Mouse (Mus musculus): Measurements from ENCODE around the gene Dqx1. TPM values are rescaled to one million over a fixed set of nuclear protein-coding genes. Genes with fewer than 3 reads are reported as not detected.
A peak's percentile ranks its signal among the peaks of the same experiment; 100 is the strongest.

Dqx1 gene
- polyA plus RNA-seq, 1 experiment, result 4.9 TPM

GRCm38 (mm10) chr6:83107566-83108400 is 50.1 kb downstream of the Dqx1 start:
- no peak for DNase-seq (ENCODE audit: low spot score)

- DNase-seq (ENCODE audit: low spot score), result peak; percentile 80
These were observed 51.4 kb downstream of the Dqx1 start, which contains the start of gene Mrpl53 for GRCm38 (mm10) chr6:83108762-83109668. Gene Mrpl53, plus strand, starts transcription at chr6:83109040.

DNA sequence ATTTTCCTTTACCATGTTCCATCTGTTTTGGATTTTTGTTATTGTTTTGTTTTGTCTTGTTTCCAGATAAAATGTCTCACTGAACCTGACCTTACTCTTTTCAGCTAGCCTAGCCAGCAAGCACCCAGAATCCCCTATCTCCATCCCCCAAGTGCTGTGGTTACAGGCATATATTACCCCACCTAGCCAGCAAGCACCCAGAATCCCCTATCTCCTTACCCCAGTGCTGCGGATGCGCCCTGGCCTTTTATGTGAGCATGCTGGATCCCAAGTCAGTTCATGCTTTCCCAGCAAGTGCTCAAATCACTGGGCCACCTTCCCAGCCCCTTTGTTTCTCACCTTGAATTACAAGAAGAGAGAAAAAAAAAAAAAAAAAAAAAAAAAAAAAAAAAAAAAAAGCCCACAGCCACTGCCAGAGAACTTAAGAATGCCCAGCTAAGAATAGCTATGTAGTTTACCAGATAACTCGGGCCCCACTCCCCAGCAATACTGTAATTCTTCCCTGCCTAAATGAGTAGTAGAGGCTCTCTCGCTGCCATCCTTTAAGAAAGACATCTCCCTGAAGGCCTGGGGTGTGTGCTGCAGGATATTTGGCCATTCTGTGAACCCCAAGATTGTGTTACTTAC is 54.0 kb downstream of the Dqx1 start:
- DNase-seq (ENCODE audit: low spot score), result no peak

- peak; percentile 95 for DNase-seq (ENCODE audit: low spot score)
These were observed 57.5 kb downstream of the Dqx1 start, which contains the start of gene Mogs for GRCm38 (mm10) chr6:83115011-83115671. Gene Mogs, plus strand, starts transcription at chr6:83115496.

- no peak for DNase-seq (ENCODE audit: low spot score)
These were observed 58.2 kb downstream of the Dqx1 start for GRCm38 (mm10) chr6:83115682-83116372.

GRCm38 (mm10) chr6:83116373-83117164 is 58.9 kb downstream of the Dqx1 start:
- DNase-seq (ENCODE audit: low spot score), result no peak

Other genes with a start within 250 kb of the Dqx1 start
- gene Sema4f, start 118.1 kb upstream of the Dqx1 start, polyA plus RNA-seq (2012; rRNA removed), result 0.31 and 0.43 TPM in 2 replicates
- gene M1ap, start 110.9 kb upstream of the Dqx1 start, polyA plus RNA-seq (2012; rRNA removed), result 0.30 and 0.62 TPM in 2 replicates
- 18.3 and 20.8 TPM in 2 replicates for gene Dok1, start 24.4 kb upstream of the Dqx1 start, polyA plus RNA-seq (2012; rRNA removed)
- gene Loxl3, start 23.7 kb upstream of the Dqx1 start, polyA plus RNA-seq (2012; rRNA removed), result 20.2 and 20.7 TPM in 2 replicates
- 189 and 247 TPM in 2 replicates for gene Aup1, start 3.3 kb upstream of the Dqx1 start, polyA plus RNA-seq (2012; rRNA removed)
- 46.4 and 67.3 TPM in 2 replicates for gene Htra2, start 2.6 kb upstream of the Dqx1 start, polyA plus RNA-seq (2012; rRNA removed)
- gene Tlx2, start 12.4 kb downstream of the Dqx1 start, polyA plus RNA-seq (2012; rRNA removed), result 0.15 and 0.29 TPM in 2 replicates
- 28.5 and 35.8 TPM in 2 replicates for gene Pcgf1, start 20.0 kb downstream of the Dqx1 start, polyA plus RNA-seq (2012; rRNA removed)
- gene Lbx2, start 28.5 kb downstream of the Dqx1 start, polyA plus RNA-seq (2012; rRNA removed), result 0.84 and 1.0 TPM in 2 replicates
- 3.1 and 4.5 TPM in 2 replicates for gene Ccdc142, start 43.8 kb downstream of the Dqx1 start, polyA plus RNA-seq (2012; rRNA removed)
- 5.0 and 6.1 TPM in 2 replicates for gene Gm42688, start 43.8 kb downstream of the Dqx1 start, polyA plus RNA-seq (2012; rRNA removed)
- 64.9 and 84.8 TPM in 2 replicates for gene Mrpl53, start 51.2 kb downstream of the Dqx1 start, polyA plus RNA-seq (2012; rRNA removed)
- gene Mogs, start 57.7 kb downstream of the Dqx1 start, polyA plus RNA-seq (2012; rRNA removed), result 29.7 and 40.3 TPM in 2 replicates
- gene Wbp1, start 63.7 kb downstream of the Dqx1 start, polyA plus RNA-seq (2012; rRNA removed), result 85.6 and 89.2 TPM in 2 replicates
- 25.2 and 25.5 TPM in 2 replicates for gene Ino80b, start 67.6 kb downstream of the Dqx1 start, polyA plus RNA-seq (2012; rRNA removed)
- gene Rtkn, start 77.6 kb downstream of the Dqx1 start, polyA plus RNA-seq (2012; rRNA removed), result 20.7 and 22.1 TPM in 2 replicates
- 4.9 and 5.6 TPM in 2 replicates for gene Wdr54, start 98.6 kb downstream of the Dqx1 start, polyA plus RNA-seq (2012; rRNA removed)
- gene 1700003E16Rik, start 98.6 kb downstream of the Dqx1 start, polyA plus RNA-seq (2012; rRNA removed), result 1.2 and 1.5 TPM in 2 replicates
- 97.9 and 119 TPM in 2 replicates for gene Dctn1, start 108.1 kb downstream of the Dqx1 start, polyA plus RNA-seq (2012; rRNA removed)
- gene Slc4a5, start 162.0 kb downstream of the Dqx1 start, polyA plus RNA-seq (2012; rRNA removed), result 0.06 TPM in 1 of 2 replicates, not detected in the other